8 mouse cellular contexts compared by ENCODE assay signal in the genomic region with DNA sequence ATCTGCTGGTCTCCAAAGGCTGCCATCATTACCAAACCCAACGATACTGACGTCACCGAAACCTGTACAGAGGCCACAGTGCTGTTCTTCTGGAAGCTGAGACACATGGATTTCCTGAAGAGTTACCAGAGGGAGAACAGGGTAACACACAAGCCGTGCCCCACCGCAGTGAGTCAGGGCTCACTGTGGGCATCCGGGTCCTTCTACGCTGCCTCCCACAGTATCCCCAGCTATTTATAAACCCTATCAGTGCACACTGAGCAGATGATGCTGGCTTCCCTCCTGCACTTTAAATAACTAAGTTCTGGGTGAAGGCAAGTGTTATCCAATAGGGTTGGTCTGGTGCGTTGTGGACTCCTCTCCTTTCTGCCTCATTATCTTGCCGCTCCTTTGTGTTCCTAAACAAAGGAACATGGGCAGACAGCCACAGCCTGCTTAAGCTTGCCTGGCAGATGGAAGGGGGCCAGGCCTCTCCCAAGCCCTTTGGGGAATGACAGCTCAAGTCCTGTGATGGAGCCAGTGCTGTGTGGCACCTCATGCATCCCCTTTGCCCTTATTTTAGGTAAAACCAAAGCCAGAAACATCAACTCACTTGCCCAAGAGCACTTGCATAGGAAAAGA.
DNase-seq lines count a peak whose midpoint lies in the region; ATAC-seq and TF ChIP-seq lines count a peak whose summit lies in the region.

No protein-coding gene starts in this region.

- H3K27me3 ChIP-seq in neural tube, embryonic 11.5 days (ENCODE audit: control insufficient read depth, insufficient read depth, low read length) = no peaks in the 10 kb centered on the region
- no peaks in the 10 kb centered on the region for H3K27me3 ChIP-seq in neural tube, embryonic 15.5 days (replicated peaks)
- no peaks in the 10 kb centered on the region for H3K27me3 ChIP-seq in hindbrain, embryonic 15.5 days
- H3K27me3 ChIP-seq in thymus, adult 2 months (ENCODE audit: control insufficient read depth, insufficient read depth, low read length) = no peaks in the 10 kb centered on the region

- H3K4me3 ChIP-seq in neural tube, embryonic 11.5 days (ENCODE audit: low read depth, low read length) = no peak overlapping the region
- H3K4me3 ChIP-seq in neural tube, embryonic 15.5 days (replicated peaks) = no peak overlapping the region
- H3K4me3 ChIP-seq in hindbrain, embryonic 15.5 days = no peak overlapping the region
- no peak overlapping the region for H3K4me3 ChIP-seq in thymus, adult 2 months (ENCODE audit: control insufficient read depth, insufficient read depth, low read length)

- H3K4me2 ChIP-seq in neural tube, embryonic 11.5 days (ENCODE audit: low read depth) = no peak overlapping the region
- H3K4me2 ChIP-seq in neural tube, embryonic 15.5 days = no peak overlapping the region
- no peak overlapping the region for H3K4me2 ChIP-seq in hindbrain, embryonic 15.5 days

- H3K36me3 ChIP-seq in neural tube, embryonic 11.5 days (ENCODE audit: control insufficient read depth, insufficient read depth, low read length) = no peaks in the 10 kb centered on the region
- H3K36me3 ChIP-seq in neural tube, embryonic 15.5 days = no peaks in the 10 kb centered on the region
- no peaks in the 10 kb centered on the region for H3K36me3 ChIP-seq in hindbrain, embryonic 15.5 days
- no peaks in the 10 kb centered on the region for H3K36me3 ChIP-seq in thymus, adult 2 months (ENCODE audit: control insufficient read depth, insufficient read depth, low read length)

- TF ChIP-seq CTCF in thymus, adult 2 months (IDR thresholded peaks at IDR 0.05; ENCODE audit: borderline replicate concordance, control insufficient read depth, extremely low read depth, insufficient read depth, low read length, poor library complexity) = no peak

- H3K27ac ChIP-seq in neural tube, embryonic 11.5 days (ENCODE audit: low read depth, low read length) = no peak overlapping the region
- H3K27ac ChIP-seq in neural tube, embryonic 15.5 days (replicated peaks) = no peak overlapping the region
- 0 out of 2 replicates have a peak overlapping the region, but pooled peaks have one; percentile 5 for H3K27ac ChIP-seq in hindbrain, embryonic 15.5 days (replicated peaks)
- H3K27ac ChIP-seq in thymus, adult 2 months (ENCODE audit: control insufficient read depth, insufficient read depth, low read length) = no peak overlapping the region

- no peaks in the 10 kb centered on the region for H3K4me1 ChIP-seq in neural tube, embryonic 11.5 days (ENCODE audit: control insufficient read depth, insufficient read depth, low read length)
- peaks cover 9% of the 10 kb centered on the region; the same call in 1 of the 2 replicates for H3K4me1 ChIP-seq in neural tube, embryonic 15.5 days
- peaks cover 13% of the 10 kb centered on the region; the same call in 1 of the 2 replicates for H3K4me1 ChIP-seq in hindbrain, embryonic 15.5 days (replicated peaks)
- no peaks in the 10 kb centered on the region for H3K4me1 ChIP-seq in thymus, adult 2 months (replicated peaks; ENCODE audit: control insufficient read depth, insufficient read depth, low read length)

- peak; percentile 31 for DNase-seq in neural tube, embryonic 11.5 days (ENCODE audit: low spot score)
- peak; percentile 36 for DNase-seq in gastrocnemius, postnatal 10 days
- peak; percentile 67 for DNase-seq in lung, postnatal 14 days
- DNase-seq in right cerebral cortex, adult 2 months (ENCODE audit: low spot score in 2 of 2) = peak; percentile 55 to 62
- DNase-seq in thymus, adult 2 months = no peak
- no peak for DNase-seq in kidney, adult 9 months

- 87% methylated on average over 9 of the region's 9 CpGs for WGBS in neural tube, embryonic 11.5 days
- WGBS in neural tube, embryonic 15.5 days = 71% methylated on average over 9 of the region's 9 CpGs
- WGBS in hindbrain, embryonic 15.5 days = 55% methylated on average over 9 of the region's 9 CpGs
- WGBS in thymus, adult 2 months = 90% methylated on average over 9 of the region's 9 CpGs

- ATAC-seq in neural tube, embryonic 11.5 days (ENCODE audit: insufficient read depth, low FRiP score, low TSS enrichment) = no peak
- no peak for ATAC-seq in neural tube, embryonic 15.5 days (ENCODE audit: low FRiP score)
- ATAC-seq in hindbrain, embryonic 15.5 days (ENCODE audit: low FRiP score, low read depth) = peak; percentile 46; the same call in 1 of the 2 replicates

- TF ChIP-seq POLR2A in thymus, adult 2 months (IDR thresholded peaks at IDR 0.05; ENCODE audit: control insufficient read depth, extremely low read depth, insufficient read depth, low read length, poor library complexity) = no peak

- no peaks in the 10 kb centered on the region for H3K9me3 ChIP-seq in neural tube, embryonic 11.5 days (ENCODE audit: control insufficient read depth, low read length)
- no peaks in the 10 kb centered on the region for H3K9me3 ChIP-seq in neural tube, embryonic 15.5 days (replicated peaks)
- H3K9me3 ChIP-seq in hindbrain, embryonic 15.5 days = no peaks in the 10 kb centered on the region

- H3K9ac ChIP-seq in neural tube, embryonic 11.5 days (ENCODE audit: low read length) = no peak overlapping the region
- no peak overlapping the region for H3K9ac ChIP-seq in neural tube, embryonic 15.5 days (replicated peaks)
- no peak overlapping the region for H3K9ac ChIP-seq in hindbrain, embryonic 15.5 days

Comparison
In these comparisons a context has a peak if more than half of its experiments do, and no peak if none do; other contexts are left out.
1. DNase-seq: peak in neural tube, embryonic 11.5 days (single experiment), gastrocnemius, postnatal 10 days (single experiment), lung, postnatal 14 days (single experiment) and right cerebral cortex, adult 2 months (2 of 2); none in thymus, adult 2 months (single experiment) and kidney, adult 9 months (single experiment).